Mouse (Mus musculus) right cerebral cortex, postnatal 14 days (tissue): ENCODE results near the gene Col18a1.
A peak's percentile ranks its signal among the peaks of the same experiment; 100 is the strongest.

Experiments used
- DNase-seq: peaks from one replicate; pipeline ENCODE4 v3.0.0; 2022

The Col18a1 gene

GRCm38 (mm10) chr10:77048196-77048595 is 118.2 kb downstream of the Col18a1 start:
- no peak for DNase-seq

- no peak for DNase-seq
These were observed 127.7 kb downstream of the Col18a1 start for GRCm38 (mm10) chr10:77038579-77039174.

GRCm38 (mm10) chr10:77035487-77035886 is 130.9 kb downstream of the Col18a1 start:
- DNase-seq: peak; percentile 36

- DNase-seq: peak; percentile 67
These were observed 132.9 kb downstream of the Col18a1 start for GRCm38 (mm10) chr10:77033323-77034025.

DNA sequence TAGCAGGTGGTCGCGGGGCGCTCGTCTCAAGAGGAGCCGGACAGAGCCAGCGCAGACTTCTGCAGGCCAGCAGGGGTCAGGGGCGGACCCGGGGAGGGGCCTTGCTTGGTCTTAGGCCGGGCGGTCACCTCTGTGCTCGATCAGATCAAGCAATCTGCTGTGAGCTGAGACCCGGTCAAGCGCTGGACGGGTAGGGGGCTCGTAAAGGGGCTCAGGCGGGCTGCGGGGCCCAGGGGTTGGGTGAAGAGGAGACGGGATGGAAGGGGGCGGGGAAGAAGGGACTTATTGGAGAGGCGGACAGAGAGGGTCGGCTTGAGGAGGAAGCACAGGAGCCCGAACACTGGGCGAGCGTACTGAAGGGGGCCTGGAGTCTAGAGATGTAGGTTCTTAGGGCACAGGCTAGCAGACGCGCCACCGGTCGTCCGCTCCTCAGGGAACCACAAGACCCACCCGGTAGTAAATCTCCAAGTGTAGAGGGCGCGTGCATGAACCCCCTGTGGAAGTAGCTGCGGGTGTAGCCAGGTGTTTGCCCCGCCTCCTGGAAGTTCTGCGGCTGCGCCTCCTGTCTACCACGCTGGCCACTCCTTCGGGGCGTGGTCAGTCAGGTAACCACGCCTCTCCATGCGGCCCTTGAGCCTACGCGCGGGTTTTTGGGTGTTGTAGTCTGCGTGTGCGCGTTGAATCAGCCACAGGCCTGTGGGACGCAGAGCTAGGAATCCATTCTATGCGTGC is 133.6 kb downstream of the Col18a1 start:
- peak; percentile 92 for DNase-seq

DNA sequence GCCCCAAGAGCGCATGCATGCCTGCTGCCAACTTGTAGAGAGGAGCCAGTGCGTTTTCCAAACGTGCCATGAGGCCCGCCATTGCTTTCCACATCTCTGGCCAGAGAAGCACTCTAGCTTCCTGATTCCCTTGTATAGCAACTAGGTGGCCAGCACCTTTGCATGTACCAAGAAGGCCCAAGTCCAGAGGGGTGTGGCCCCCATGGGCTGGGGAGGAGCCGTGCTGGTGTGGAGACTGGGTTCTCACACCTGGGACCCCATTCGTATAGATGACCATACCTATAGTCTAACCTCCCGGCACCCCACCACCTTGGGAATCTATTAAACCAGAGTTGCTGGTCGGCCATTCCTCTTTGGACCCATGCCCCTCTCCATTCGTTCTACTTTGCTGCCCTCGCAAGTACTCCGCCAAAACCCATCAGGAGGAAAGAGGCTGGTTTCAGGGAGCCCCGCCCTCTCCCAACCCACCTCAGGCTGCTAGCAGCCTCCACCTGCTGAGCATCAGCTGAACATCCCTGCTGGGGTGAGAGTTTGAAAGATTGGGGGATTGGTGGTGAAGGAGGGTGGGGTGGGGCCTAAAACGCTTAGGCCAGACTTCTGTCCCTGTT is 134.5 kb downstream of the Col18a1 start, which contains the start of gene Slc19a1:
Gene Slc19a1, plus strand, starts transcription at position 474 of the 608 bp plus-strand sequence.
- DNase-seq: no peak

GRCm38 (mm10) chr10:77030666-77031065 is 135.7 kb downstream of the Col18a1 start:
- DNase-seq: no peak

- DNase-seq: no peak
These were observed 136.6 kb downstream of the Col18a1 start for GRCm38 (mm10) chr10:77029761-77030160.

DNA sequence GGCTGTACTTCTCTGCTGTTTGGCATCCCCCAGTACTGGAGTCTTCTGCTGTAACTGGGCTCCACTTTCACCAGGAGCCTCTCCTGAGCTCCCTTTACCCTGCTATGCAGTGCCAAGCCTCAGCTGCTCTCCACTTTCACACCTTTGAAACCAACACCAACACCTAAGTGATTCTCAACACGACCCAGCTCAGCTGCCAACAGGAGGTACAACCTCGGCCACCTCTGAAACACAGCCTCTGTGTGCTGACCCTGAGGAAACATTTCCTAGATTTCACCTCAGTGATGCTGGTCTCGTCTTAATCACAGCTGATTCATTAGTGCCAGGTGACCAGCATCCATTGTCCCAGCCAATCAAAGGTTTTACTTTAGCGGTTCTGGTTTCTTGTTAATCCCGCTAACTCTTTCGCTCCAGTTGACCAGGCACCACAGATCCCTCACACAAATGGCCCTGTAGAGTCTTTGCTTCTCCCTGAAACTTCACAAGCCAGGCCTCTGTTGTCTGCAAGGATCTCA is 137.5 kb downstream of the Col18a1 start:
- DNase-seq: no peak

DNA sequence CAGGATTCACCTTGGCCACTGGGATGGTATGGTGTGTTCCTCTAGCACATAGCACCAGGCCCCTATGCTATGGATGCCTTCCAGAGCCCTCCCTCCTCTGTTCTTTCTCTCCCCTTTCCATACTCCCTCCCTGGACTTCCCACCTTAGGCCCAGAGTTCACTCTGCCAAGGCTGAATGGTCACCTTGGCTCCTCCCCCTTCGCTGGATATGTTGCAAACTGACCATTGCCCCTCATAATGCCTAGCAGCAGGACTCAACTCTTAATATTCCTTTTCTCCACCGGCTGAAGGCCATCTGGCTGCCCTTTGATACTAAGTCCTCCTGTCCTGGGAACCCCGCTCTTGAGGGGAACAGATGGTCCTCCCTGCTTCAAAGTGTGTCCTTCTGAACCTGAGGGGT is 139.4 kb downstream of the Col18a1 start:
- no peak for DNase-seq

- no peak for DNase-seq
These were observed 142.1 kb downstream of the Col18a1 start for GRCm38 (mm10) chr10:77024231-77024630.

DNA sequence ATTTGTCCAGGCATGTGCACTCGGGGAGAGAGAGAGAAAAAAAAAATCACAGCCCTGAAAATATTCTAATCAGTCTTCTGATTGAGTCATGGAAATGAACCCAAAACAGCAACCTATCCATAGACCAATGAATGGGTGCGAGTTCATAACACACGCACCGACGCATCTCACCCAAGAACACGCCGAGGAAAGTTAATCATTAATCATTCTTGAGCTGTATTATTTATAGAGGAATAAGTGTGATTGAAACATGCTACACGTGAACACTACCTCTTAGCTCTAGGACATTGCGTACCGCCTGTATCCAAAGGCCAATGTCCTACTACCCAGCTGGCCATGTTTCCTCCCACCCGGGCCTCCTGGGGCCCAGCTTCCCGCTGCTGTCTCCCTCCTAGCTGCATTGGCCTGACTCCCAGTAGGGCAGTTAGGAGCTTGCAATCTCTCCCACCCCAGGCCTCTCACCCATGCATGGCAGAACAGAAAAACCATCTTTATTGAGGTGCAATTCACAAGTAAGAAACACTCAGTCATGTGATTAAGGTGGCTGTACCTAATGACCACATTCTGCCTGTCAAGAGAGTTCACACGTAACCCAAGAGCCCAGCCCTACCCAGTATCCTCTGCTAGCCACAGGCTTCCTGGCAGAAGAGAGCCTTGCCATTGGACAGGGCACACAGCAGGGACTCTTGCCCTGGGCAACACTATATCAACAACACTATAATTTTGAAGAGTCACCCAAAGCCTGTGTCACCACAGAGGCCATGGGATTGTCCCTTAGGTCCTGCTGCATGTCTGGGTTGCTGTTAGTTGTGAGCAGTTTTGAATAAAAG is 143.8 kb downstream of the Col18a1 start:
- no peak for DNase-seq

DNA sequence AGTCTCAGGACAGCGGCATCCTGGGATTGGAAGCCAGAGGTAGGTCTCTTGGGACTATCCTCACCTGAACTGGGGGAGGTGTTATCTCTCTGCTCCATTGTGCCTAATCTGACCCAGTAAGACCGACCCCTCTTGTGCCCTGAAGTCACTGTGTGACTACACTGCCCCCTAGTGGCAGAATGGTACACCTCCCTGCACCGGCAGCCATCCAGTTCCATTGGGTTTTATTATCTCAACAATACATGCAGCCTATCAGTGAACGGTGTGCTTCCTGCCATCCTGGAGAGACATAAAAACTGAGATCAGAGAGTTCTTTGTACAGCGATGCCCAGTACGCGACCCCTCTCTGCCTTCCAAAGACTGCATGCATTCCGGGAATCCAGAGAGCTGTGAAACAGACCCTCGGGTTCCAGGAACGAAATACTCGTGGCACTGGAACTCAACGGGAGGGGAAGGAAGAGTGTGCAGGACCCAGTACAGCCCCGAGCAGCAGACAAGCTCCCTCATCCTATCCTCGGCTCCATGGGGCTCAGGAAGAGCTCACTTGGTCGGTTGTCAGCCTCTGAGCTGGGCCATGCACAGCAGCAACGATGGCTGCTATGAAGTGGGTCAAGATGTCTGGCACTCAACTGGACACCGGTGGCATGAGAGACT is 144.8 kb downstream of the Col18a1 start:
- DNase-seq: peak; percentile 72

GRCm38 (mm10) chr10:77017662-77018061 is 148.7 kb downstream of the Col18a1 start:
- no peak for DNase-seq

DNA sequence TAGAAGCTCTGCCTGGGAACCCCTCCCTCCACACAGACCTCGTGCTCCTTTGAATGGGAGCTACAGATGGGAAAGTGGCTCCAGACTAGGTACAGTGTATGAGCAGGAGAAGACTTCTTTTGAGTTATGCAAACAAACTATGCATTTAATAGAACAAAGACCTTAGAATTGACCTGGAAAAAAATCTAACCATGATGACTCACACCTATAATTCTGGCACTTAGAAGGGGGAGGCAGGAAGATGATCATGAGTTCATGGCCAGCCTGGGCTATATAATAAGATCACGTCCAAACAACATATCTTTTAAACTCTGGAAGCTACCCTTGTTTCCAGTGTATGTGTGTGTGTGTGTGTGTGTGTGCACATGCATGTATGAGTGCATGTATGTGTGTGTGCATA is 149.3 kb downstream of the Col18a1 start:
- no peak for DNase-seq

DNA sequence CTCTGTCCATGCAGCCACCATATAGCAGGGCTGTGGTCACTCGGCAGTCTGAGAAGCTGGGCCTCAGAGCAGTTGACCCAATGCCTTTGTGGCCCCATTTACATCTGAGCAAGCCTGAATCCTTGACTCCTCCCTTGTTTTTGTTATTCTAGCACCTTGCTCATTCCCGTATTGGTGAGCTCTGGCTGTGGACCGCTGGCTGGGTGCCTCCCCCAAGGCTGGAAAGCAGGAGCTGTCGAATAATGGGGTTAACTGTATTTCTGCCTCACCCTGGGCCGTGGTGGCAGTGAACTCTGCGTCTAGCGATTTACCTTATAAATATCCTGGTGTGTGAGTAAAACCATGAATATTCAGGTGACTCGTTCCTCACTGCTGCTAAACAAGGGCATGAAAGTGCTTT is 149.8 kb downstream of the Col18a1 start:
- DNase-seq: no peak

GRCm38 (mm10) chr10:77016080-77016479 is 150.3 kb downstream of the Col18a1 start:
- no peak for DNase-seq

- DNase-seq: no peak
These were observed 154.7 kb downstream of the Col18a1 start for GRCm38 (mm10) chr10:77011681-77012080.

DNA sequence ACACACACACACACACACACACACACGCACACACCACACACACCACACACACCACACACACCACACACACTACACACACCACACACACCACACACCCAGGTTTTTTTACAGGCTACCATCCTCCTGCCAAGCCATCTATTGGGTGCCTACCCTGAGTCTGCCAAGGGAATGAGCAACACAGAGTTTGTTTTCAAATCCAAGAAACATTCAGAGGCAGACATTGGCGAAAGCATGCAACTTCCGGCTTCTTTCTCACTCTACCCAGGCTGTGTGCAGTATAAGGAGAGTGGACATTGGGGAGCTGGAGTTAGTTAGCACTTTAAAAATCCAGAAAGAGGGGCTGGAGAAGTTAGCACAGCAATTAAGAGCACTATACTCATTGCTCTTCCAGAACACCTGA is 157.7 kb downstream of the Col18a1 start:
- DNase-seq: no peak

DNA sequence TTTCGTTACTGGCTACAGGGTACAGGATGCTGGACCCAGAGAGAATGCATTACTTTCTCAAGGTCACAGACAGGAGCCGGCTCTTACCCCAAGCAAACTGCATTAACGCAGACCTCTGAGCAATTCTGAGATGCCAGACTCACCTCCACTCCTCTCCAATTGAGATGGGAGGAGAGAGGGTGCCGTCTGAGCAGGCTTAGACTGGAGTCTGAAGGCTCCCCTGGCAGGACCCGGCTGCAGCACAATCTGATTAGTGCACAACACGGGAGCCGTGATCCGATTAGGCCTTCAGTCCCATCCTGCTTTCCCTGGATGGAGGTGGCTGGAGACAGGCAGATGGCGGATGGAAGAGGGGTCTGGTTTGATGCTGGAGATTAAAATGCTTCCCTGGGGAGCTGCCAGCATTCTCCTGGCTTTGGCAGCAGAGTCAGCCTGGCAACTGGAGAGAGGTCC is 158.2 kb downstream of the Col18a1 start:
- peak; percentile 26 for DNase-seq

DNA sequence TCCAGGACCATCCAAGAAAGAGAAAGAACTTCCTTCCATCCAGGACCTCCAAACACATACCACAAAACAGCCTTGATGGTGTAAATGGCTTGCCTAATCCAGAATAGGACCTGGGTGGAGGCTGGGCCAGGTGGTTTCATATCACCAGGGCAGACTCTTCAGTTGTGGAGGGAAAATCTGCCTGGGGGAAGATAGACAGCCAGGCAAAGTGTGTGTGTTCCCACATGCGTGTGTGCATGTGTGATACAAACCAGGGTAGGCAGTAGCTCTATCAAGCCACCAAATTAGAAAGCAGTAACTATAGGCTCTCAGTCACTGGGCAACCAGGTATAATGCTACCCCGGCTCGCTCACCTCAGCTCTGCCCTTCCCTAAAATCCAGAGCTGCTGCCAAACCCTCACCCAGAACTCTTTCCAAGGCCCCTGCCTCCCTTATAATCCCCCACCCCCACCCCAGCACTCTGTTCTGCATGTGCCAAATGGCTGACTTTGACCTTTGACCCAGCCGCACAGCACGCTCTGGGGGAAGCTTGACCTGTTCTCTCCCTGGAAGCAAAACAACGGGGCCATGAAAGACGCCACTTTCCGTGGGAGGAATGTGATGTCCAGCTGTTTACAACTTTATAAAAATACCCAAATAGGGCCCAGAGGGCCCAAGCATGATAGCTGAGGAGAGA is 158.8 kb downstream of the Col18a1 start:
- no peak for DNase-seq
